Mouse (Mus musculus) heart, postnatal 10 days (tissue): ENCODE results near the gene Fktn. TPM values are rescaled to one million over a fixed set of nuclear protein-coding genes. Genes with fewer than 3 reads are reported as not detected.
"Not testable (repeated sequence)": the region's sequence is repeated elsewhere in the genome, so short reads cannot be mapped to it uniquely, and the experiment has no call there.

Experiments used
- DNase-seq, 2 experiments: peaks; one replicate each; pipeline ENCODE4 v3.0.0; 2021
- intact Hi-C: fragments of 180-260 bp; cut with DNase I; formaldehyde crosslinking; loops from one replicate; pipeline ENCODE4 v1.15.1; 2025
- total RNA-seq, 2 experiments: library from RNA; stranded (reverse); gene quantifications; 2 replicates each; pipeline ENCODE4 v1.2.3; 2021

The Fktn gene
- total RNA-seq, 2 experiments from 2014 or later: 13.1 to 15.0 TPM

DNA sequence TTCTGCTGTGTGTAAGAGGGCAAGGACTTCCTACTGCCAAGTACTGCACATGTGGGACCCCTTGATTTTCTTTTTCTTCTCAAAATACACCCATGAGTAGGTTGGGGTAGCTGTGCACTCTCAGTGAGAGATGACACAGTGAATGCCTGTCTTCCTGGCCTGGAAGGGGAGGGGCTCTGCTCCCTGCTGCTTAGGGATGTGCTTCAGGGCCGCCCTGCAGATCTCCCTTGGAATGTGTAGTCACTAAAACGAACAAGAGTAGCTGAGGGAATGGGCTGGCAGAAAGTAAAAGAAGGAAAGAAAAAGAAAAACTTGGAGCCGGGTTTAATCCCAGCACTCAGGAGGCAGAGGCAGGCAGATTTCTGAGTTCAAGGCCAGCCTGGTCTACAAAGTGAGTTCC, 48.7 kb downstream of the Fktn start:
- intact Hi-C loops: no loop called here

DNA sequence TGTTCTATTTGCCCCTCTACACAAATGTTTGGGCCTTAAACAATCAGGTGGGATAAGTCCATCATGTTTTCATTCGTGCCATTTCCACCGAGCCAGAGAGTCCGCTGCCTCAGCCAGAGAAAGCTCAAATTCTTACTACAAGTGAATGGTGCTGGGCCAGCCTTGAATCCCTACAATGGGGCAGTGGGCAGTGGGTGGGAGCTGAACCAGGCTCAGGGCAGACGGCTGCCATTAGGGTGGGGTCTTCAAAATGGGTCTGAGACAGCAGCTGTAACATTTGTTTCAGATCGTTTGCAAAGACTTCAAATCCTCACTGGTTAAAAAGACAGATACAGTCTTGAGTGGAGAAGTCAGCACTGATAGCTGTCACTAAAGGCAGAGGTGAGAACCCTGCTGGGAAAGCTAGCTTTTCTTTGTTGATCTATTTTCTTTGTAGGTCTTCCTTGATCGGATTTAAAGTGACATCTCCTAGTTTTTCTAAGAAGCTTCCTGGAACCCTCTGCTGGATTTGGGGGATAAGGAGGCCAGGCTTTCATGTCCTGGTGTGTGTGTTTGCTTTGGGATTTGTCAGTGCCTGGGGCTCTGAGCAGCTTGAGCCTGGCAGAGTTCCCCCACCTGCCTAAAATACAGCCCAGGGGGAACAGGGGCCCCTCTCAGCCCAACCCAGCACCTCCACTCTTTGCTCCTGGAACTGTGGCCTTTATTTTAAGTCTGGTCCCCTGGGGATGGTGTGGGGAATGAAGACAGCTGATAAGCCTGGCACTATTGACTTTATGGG, 57.3 kb downstream of the Fktn start:
- intact Hi-C loops: no loop called here
- DNase-seq: no peak

More for the DNA sequence above, 48.7 kb downstream of the Fktn start:
- no peak for DNase-seq

DNA sequence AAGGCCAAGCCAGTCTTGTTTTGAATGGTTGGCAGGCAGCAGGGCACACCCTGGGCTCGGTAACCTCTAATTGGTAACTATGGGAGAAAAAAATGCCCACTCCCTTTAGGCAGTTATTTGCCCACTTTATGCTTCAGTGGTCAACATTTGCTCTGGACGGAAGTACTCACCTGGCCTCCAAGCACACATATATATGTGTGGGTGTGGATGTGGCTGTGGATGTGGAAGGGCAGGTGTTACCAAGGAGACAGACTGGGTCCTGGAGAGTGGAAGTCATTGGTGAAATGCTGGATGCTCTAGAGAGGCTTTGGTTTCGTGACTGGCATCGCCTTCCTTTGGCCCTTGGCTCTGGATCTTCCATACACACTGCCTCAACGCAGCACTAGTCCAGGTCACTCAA, 58.2 kb downstream of the Fktn start:
- intact Hi-C loops: no loop called here
- DNase-seq: no peak

DNA sequence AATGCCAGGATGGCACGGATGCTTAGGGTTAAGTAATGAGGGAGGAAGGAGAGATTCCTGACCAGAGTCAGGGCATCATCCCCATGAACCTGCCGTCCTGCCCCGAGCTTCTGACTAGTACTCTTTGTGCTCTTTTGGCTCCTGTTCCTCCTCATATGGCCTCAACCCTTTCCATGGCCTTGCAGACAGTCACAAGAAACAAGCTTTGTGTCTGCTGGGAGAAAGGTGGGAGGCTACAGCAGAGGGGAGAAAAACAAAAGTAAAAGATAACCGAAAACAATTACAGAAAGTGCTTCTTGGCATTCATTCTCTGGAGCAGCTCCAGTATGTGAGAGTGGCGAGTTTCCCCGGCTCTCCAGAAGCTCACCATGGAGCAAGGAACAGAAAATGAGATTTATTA, 60.1 kb downstream of the Fktn start:
- DNase-seq: peak in 1 of 2 experiments; percentile 11
- intact Hi-C loops: no loop called here

DNA sequence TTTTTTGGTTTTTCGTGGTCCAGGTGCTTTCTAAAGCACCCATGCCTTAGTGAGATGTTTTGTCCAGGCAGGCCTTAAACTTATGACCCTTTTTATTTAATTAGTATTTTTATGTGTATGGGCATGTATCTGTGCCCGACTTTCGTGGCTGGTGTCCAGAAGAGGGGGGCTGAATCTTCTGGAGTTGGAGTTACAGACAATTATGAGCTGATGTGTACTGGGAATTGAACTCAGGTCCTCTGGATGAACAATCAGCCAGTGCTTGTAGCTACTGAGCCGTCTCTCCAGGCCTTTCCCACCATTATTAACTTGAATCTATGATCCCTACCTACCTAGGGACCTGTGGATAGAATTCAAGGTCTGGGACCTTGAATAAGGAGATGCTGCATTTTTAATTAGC, 67.6 kb downstream of the Fktn start:
- no peak for DNase-seq
- intact Hi-C loops: no loop called here

DNA sequence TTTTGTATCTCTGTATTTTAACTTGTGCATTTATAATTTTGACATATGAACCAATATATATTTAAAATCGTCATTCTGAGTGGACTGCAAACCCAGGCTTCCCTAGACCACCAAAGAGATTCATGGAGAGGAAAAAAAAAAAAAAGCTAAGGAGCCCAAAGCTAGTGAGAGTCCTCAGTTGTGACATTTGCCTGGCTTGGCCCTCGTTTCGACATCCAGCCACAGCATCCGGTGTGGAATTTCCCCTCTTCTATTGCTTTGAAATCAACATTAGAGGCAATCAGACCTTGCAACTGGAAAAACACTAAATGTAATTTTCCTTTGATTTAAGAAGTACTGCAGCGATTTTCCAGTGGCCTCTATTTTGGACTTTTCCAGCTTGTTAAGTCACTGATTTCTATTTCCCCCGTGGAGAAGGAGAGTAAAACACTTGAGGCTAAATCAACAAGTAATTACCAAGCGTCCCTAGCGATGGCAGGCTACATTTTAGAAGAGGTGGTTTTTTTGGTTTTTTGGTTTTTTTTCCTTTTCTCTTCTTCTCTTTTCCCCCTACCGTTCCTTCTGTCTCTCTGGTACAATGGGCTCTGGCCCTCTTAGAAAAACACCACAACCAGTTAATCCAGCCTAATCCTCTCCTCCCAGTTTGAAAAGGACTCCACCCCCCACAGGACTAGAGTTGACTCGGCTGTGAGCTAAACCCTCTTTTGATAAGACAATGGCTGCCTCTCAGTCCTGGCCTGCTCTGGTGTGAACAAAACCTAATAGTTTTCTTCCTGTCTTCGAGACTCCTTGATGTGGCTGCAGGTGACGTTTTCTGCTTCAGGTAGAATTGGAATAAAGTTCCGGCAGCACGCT, 68.6 kb downstream of the Fktn start:
- DNase-seq: no peak
- intact Hi-C loops: no loop called here

DNA sequence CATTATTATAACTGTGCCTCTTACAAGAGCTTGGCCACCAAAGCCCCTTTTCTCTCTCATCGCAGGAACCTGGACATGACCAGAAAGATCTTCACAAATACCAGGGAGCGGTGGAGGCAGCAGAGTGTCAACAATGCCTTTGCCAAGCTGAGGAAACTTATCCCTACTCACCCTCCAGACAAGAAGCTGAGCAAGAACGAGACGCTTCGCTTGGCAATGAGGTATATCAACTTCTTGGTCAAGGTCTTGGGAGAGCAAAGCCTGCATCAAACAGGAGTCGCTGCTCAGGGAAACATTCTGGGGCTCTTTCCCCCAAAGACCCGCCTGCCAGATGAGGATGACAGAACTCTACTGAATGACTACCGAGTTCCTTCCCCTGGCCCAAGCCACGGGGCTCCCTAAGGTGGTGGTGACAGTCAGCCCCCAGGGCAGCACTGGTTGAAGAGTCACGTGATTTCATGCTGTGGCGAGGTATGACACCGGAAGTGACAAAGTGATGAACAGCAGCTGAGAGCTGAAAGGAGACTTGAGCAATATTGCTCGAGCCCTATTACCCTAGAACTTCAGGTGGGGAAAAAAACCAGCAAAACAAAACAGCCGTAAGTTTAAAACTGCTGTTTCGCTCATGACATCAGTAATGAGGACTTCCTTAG, 72.1 kb downstream of the Fktn start:
- DNase-seq: no peak
- intact Hi-C loops: no loop called here

DNA sequence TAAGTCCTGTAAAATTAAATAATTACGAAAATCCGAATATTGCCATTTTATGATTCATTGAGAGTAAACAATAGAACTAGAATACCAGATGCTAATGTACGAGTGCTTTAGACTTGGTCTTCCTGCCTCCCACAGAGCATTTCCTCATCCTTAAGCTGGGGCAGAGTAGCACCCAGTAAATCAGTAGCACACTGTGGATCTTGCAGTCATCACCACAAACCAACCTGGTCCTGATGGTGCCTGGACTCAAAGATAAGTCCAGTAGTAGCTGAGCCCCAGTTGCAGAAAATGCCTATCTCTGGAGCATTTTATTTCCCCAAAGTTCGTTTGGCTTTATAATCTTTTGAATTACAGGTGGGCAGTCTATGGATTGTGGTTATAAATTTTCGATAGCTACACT, 73.1 kb downstream of the Fktn start:
- DNase-seq: no peak
- intact Hi-C loops: no loop called here

DNA sequence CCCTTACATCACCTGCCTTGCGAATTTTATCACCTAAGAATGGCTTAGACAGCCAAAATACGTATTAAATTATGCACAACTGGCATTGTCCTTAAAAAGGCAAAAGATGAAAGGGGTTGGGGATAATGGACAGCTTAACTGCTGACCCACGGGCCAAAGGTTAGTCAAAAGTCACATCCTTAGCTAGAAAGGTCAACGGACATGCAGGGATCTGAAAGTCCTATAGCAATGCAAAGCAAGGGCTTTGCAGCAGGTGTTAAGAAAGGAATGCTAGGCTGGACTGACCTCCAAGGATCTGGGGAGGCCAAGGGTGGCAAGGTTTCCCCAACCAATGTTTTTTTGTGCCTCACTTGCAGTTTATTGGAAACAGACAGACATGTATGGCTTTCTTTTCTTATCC, 75.5 kb downstream of the Fktn start:
- intact Hi-C loops: no loop called here
- DNase-seq: no peak

DNA sequence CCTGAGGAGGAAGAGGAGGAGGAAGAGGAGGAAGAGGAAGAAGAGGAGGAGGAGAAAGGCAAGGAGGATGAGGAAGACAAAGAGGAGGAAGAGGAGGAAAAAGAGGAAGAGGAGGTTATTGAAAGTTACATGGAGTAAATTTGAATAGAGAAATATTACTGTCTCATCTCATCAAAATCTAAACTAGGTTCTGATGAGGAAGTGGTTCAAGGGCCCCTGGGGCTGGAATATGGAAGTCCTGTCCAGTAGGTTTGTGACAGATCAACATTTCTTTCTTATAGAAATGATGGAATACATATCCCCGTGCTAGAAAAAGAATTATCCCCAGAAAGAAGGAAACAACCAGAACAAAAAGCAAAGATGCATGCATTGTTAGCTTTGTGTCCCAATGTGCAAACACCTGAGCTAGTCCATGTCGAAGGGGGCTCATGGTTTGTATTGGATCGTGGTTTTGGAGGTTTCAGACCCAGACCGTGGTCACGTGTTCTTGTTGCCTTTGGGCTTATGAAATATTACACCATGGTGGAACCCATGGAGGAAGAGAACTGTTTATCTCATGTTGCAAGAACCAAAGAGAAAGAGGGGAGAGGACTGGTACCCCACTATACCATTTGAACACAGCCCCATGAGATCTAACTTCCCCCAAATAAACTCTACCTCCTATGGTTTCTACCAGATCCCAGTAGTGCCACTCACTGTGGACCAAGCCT, 80.6 kb downstream of the Fktn start:
- no peak for DNase-seq
- intact Hi-C loops: no loop called here

DNA sequence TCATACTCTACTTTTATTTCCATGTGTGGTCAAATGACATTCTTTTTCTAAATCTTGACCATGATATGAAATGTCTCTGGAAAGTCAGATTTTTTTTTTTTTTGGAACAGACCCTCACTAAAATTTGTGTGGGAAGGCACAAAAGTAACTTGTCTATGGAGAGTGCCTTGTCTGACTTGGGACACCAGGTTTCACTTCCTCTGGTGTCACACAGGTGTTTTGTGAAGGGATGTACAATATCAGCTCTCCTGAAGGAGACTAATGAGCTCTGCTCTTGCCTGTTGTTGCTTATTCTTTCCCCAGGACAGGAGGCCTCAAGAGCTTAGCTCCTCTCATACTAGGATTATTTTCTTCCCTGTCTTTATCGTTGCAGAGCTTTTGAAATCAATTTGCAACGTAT, 81.3 kb downstream of the Fktn start:
- DNase-seq: no peak
- intact Hi-C loops: no loop called here

DNA sequence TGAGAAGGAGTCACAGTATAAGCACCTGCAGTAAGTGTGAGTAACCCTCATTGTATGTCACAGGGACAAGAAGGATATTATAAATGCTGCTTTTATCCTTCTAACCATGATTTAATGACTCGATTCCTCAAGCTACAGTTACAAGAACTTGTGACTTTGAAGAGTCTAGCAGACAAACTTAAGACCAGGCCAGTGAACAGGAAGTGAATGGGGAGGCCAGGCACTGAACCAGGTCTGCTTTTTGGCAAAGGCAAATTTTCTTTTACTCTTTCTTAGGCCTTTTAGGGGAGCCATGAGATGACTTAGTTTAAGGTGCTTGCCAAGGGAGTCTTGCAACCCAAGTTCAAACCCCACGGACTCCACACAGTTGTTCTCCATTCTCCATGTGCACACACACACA, 81.9 kb downstream of the Fktn start:
- intact Hi-C loops: no loop called here
- DNase-seq: no peak

DNA sequence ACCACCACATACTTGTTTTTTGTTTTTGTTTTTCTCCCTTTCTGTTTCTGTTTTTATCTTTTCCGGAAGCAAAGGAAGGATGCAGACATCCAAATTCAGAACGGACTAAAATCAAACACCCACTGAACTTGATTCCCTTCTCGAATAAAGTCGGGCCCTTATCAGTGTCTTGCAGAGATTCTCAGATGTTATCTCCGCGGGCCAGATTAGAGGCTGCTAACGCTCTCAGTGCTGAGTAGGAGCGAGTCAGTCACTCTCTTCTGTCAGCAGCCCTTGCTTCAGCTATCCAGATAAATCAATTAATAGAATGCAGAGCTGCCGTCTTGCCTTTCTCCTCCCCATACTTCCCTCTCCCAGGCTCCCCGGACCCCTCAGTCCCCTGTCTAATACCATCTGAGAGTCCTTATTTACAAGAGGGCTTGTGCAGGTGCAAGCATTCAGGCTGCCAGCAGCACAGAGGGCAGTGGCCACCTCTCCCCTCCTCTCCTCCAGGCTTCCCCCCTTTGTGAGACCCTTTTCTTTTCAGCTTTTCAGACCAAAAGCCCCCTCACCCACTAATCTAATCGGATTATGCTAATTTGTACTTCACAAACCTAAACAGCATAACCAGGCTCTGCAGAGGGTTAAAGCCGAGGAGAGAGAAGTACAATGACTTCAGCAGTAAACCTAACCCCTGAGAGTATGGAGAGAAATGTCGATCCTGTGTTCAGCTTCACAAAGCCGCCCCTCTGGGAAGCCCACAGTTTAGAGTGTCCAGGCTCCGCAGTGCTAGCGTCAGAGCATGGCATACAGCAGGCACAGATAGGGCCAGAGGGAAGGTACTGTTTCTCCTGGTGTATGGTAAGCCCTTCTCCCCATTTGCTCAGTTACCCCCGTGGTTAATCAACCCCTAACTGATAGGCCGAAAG, 83.3 kb downstream of the Fktn start:
- DNase-seq: no peak
- intact Hi-C loops: no loop called here

DNA sequence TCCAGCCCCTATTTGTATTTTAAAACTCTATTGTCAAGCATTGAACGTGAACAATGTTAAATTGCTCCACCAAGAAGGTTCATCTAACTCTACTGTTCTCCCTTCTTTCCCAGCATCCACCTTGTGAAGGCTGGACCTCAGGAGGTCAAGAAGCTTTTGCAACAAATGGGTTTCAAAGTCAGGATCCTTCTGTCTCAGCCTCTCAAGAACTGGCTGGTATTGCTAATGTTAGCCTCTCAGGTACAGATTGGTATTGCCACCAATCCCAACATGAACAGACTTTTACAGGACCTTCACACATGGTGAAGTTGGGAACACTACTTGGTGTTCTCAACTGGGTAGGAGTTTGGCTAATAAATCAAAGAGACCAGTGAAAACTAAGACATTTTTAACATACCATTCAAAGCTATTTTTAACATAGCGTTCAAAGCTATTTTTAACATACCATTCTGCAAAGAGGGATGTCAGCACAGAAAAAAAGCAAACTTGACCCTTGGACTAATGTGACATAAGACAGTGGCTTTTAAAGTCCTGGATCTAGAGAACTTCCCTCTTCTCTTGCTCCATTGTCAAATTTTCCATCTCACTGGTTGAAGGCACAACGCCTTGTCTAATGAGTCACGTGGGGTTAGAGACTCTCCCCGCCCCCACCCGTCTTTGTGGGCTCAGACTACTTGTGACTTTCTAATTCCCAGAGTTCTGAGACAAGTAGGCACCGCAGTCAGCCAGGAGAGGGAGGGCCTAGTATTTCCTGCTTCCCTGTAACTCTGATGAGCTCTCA, 85.3 kb downstream of the Fktn start:
- intact Hi-C loops: no loop called here
- DNase-seq: peak; percentile 20 to 25

DNA sequence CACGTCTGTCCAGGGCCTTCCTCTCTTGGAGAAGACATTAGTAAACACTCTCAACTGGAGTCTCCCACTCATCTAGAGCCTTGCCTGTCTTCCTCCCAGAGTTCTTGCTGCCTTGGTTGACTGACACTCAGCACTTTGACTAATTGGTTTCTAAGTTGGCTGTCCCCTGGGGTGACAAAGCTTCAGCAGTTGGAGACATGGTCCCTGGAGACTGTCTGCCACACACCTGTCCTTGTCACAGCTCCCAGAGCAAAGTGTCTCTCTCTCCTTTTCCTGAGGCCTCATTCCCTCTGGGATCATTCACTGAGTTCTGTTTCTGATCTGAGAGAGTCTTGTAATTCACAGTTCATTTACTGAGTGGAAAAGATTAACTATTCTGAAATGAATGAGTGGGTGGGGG, 86.0 kb downstream of the Fktn start:
- DNase-seq: no peak
- intact Hi-C loops: no loop called here

DNA sequence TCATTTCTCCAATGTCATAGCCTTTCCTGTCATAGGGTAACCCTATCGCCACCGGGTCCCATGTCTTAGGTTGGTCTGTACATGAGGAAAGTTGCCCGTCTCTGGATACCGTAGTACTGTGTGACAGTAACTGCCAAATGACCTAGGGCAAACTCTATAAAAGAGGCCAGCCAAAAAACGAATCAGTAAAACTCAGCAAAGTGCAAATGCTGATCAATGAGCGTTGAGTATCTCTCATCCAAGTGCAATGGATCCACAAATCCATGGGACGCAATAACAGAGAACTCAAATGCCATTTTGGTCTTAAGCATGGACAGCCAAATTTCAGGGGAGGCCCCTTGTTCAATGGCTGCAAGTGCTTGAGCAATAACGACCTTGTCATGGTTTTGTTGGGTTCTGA, 89.9 kb downstream of the Fktn start:
- DNase-seq, intact Hi-C loops: not testable (repeated sequence)

DNA sequence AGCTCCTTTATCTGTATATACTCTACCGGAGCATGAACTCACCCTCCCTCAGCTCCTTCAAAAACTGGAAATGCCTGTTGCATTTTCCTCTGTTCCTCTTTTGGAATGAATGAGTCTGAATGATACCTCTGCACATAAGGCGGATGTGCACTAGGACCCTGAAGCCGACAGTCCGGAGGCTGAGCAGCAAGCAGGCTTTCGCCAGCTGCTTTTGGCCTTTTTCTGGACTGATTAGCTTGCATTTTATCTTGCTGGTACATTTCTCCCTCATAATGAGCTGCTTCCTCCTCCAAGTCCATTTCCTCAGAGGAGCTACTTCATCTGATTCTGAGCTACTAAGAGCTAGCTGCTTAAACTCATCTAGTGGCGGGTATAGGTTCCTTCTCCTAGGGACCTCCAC, 92.6 kb downstream of the Fktn start:
- DNase-seq: peak; percentile 16 to 20
- intact Hi-C loops: not testable (repeated sequence)

DNA sequence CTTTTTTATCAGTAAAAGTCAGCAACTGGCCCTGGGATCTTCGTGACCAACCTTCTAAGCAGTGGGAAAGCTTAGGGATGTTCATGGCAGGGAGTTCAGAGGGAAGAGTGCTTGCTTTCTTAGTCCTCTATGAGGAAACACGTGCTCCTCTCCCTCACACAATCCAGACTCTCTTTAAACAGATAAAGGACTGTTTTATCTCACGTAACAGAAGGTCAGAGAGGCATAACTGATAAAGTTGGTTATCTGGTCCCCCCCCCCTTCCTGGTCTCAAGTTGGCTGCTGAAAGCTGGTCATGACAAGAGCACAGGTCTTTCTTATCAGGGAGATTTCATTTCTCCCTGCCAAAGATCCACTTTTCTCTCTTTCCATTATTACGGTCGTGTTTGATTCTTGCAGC, 104.5 kb downstream of the Fktn start:
- DNase-seq: no peak

DNA sequence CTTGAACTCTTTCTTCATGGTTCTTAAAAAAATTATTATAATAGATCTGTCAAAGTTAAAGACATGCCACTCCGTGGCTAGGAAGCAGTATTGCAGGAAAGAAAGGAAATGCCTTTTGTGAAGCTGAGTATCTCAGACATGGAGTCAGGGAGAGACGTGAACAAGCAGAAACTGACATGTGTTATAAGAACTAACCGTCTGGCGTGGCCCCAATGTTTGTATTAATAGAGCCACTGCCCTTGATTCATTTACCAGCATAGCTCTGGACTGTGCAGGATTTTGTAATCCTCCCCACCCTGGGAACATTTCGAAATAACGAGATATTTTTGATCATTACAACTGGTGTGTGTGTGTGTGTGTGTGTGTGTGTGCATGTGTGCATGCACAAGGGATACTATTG, 109.9 kb downstream of the Fktn start:
- intact Hi-C loops: loop anchor here (10.0 kb wide), 1 partner anchor 189 kb away; the partner anchor contains the start of gene Fsd1l

More for the DNA sequence above, 104.5 kb downstream of the Fktn start:
- intact Hi-C loops: no loop called here

More for the DNA sequence above, 109.9 kb downstream of the Fktn start:
- DNase-seq: peak; percentile 31 to 45
